Mouse (Mus musculus): ENCODE measurements around the gene Bin2.

Bin2 gene

GRCm38 (mm10) chr15:100680381-100680780 is 11.0 kb upstream of the Bin2 start:
- DNase-seq = no peak

- no peak for DNase-seq
Observed at GRCm38 (mm10) chr15:100679005-100679404, 9.7 kb upstream of the Bin2 start.

- DNase-seq = no peak
Observed at GRCm38 (mm10) chr15:100678581-100678980, 9.2 kb upstream of the Bin2 start.

GRCm38 (mm10) chr15:100677675-100678074 is 8.3 kb upstream of the Bin2 start:
- no peak for DNase-seq

GRCm38 (mm10) chr15:100676521-100676920 is 7.2 kb upstream of the Bin2 start:
- no peak for DNase-seq

- no peak for DNase-seq
Observed at GRCm38 (mm10) chr15:100675486-100675885, 6.1 kb upstream of the Bin2 start.

- no peak for DNase-seq
Observed at GRCm38 (mm10) chr15:100674566-100674965, 5.2 kb upstream of the Bin2 start.

GRCm38 (mm10) chr15:100673585-100674391 is 4.4 kb upstream of the Bin2 start:
- DNase-seq = no peak

GRCm38 (mm10) chr15:100670833-100671232 is 1.5 kb upstream of the Bin2 start:
- no peak for DNase-seq

- no peak for DNase-seq
Observed at GRCm38 (mm10) chr15:100670004-100670403, 651 bp upstream of the Bin2 start.

- DNase-seq = no peak
Observed at GRCm38 (mm10) chr15:100667871-100668545, 1.3 kb downstream of the Bin2 start.

GRCm38 (mm10) chr15:100667420-100667819 is 1.9 kb downstream of the Bin2 start:
- DNase-seq = no peak

GRCm38 (mm10) chr15:100666851-100667250 is 2.5 kb downstream of the Bin2 start:
- DNase-seq = no peak

GRCm38 (mm10) chr15:100666219-100666696 is 3.1 kb downstream of the Bin2 start:
- no peak for DNase-seq

GRCm38 (mm10) chr15:100665411-100666218 is 3.7 kb downstream of the Bin2 start:
- DNase-seq = no peak

GRCm38 (mm10) chr15:100664813-100665274 is 4.5 kb downstream of the Bin2 start:
- DNase-seq = no peak

- no peak for DNase-seq
Observed at GRCm38 (mm10) chr15:100660805-100661204, 8.5 kb downstream of the Bin2 start.

GRCm38 (mm10) chr15:100660306-100660705 is 9.0 kb downstream of the Bin2 start:
- peak; percentile 54 for DNase-seq

- no peak for DNase-seq
Observed at GRCm38 (mm10) chr15:100655201-100655600, 14.2 kb downstream of the Bin2 start.

- DNase-seq = no peak
Observed at GRCm38 (mm10) chr15:100654271-100654670, 15.1 kb downstream of the Bin2 start.

- no peak for DNase-seq
Observed at GRCm38 (mm10) chr15:100651610-100652009, 17.7 kb downstream of the Bin2 start.

- DNase-seq = peak; percentile 51
Observed at GRCm38 (mm10) chr15:100650111-100650510, 19.2 kb downstream of the Bin2 start.

GRCm38 (mm10) chr15:100646161-100646560 is 23.2 kb downstream of the Bin2 start:
- peak; percentile 84 for DNase-seq

All from cerebellum, adult 9-11 months (tissue).